Mouse (Mus musculus): ENCODE measurements around the gene Ctxn2.

Ctxn2 gene

DNA sequence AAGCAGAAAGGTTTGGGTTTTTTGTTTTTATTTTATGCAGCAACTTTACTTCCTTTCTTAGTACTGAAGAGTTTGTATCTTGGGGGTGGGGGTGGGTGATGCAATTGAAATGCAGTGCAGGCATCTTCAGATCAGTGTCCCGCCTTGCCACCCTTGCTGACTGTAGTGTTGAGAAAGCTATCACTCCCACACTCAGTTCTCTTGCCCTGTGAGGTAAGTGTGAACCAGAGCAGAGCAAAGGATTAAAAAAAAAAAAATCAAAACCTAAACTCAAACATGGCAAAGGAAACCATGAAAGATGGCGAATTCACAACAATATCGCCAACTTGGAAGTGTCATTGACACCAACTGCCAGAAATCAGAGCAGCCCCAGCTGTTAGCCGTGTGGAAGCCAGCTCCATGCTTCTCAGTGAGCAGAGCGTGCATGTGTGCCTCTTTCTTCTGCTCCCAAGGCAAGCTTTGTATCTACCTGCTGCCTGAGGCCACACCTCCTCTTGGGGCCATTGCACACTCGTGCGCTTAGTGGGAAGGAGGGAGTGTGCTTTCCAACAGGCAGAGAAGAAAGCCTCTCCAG is 41.8 kb downstream of the Ctxn2 start:
- in situ Hi-C loops (cut with MboI; ENCODE audit: low pct_unique_long_range_greater_than_20kb in 1 of 2, low sequenced_read_pairs in 2 of 2, unreplicated experiment in 1 of 2) = no loop called here

DNA sequence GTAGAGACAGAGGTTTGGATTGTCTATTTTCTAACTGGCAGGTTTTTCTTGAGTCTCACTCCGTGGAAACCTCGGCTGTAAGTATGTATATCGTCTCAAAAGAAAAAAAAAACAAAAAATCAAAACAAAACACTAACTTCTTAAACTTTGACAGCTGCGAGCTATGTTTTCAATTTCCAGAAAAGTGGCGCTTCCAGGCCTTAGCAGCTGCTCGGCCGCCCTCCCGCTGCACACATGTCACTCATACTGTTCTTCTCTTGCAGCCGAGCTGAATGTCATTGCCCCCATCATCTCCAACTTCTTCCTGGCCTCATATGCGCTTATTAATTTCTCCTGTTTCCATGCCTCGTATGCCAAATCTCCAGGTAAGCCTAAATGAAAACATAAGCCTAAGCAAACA is 51.4 kb downstream of the Ctxn2 start:
- in situ Hi-C loops (cut with MboI; ENCODE audit: low pct_unique_long_range_greater_than_20kb in 1 of 2, low sequenced_read_pairs in 2 of 2, unreplicated experiment in 1 of 2) = no loop called here

DNA sequence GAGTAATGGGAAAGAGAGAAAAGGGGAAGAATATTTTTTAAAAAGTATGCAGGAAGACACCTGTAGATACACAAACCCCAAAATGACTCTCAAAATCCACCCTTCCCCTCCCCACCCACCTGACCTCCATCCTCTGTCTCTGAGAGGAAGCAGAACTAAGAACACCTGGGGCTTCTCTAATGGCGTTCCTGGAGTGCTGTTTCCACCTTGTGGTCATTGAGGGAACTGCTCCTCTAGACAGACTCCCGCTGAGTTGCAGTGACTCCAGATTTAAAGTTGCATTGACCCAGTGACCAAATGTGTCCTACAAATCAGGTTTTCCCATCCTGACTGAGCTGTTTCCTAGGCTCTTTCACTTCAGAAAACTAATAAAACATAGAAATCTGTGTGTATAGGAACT is 52.7 kb downstream of the Ctxn2 start:
- in situ Hi-C loops (cut with MboI; ENCODE audit: low pct_unique_long_range_greater_than_20kb in 1 of 2, low sequenced_read_pairs in 2 of 2, unreplicated experiment in 1 of 2) = no loop called here

DNA sequence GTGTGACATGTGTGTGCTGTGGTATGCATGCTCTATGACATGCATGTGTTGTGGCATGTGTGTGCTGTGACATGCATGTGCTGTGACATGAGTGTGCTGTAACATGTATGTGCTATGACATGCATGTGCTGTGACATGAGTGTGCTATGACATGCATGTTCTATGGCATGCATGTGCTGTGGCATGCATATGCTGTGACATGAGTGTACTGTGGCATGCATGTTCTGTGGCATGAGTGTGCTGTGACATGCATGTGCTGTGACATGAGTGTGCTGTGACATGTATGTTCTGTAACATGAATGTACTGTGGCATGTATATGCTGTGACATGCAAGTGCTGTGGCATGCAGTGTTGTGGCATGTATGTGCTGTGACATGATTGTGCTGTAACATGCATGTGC is 56.4 kb downstream of the Ctxn2 start:
- in situ Hi-C loops (cut with MboI; ENCODE audit: low pct_unique_long_range_greater_than_20kb in 1 of 2, low sequenced_read_pairs in 2 of 2, unreplicated experiment in 1 of 2) = loop anchor here (10.0 kb wide), 2 partner anchors 138 to 148 kb away; no protein-coding TSS in a partner anchor

DNA sequence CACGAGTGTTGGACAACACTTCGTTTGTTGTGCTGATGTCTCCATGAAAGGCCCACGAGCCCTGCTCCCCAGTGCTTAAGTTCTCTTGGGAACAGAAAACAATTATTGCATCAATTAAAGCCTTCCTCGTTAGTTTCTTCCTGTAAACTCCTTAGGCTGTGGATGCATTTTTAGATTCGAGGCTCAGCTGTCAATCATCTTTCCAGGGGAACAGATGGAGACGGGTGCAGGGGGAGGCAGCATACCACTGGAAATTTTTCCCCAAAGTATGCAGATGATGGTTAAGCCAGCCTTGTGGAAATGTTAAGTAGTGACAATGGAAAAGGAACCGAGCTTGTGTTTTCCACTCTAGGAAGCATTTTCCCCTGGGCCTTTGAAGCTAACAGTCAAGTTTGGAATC is 60.3 kb downstream of the Ctxn2 start:
- in situ Hi-C loops (cut with MboI; ENCODE audit: low pct_unique_long_range_greater_than_20kb in 1 of 2, low sequenced_read_pairs in 2 of 2, unreplicated experiment in 1 of 2) = loop anchor here (10.0 kb wide), 2 partner anchors 142 to 152 kb away; no protein-coding TSS in a partner anchor

Data from mouse embryonic stem cell (cell line).